Mouse (Mus musculus): Measurements from ENCODE around the gene Smagp. TPM values are rescaled to one million over a fixed set of nuclear protein-coding genes. Genes with fewer than 3 reads are reported as not detected.

Smagp gene
- polyA plus RNA-seq, 1 experiment from 2014 or later: 1.7 TPM

DNA sequence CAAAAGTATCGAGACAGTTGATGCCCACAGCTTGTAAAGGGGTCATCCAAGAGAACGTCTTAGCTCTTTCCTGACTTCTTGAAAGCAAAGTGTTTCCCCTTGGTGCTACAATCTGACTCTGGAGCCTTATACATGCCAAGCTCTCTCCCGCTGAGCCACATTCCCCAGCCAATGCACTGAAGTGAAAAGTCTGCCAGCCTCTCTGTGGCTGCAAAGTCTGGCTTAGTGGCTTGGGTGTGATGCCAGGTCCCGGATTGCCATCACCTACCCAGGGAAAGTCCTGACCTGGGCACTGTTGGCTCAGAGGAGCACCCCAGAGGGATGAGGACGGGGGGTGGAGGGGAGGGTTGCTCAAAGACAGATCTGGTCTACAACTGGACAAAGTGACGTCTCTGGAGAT, 59.9 kb downstream of the Smagp start:
- Histone ChIP-seq H3K4me3 (ENCODE audit: low read depth, low read length) (no peak overlapping the region), H3K4me2 (ENCODE audit: low read depth, low read length) (no peak overlapping the region), H3K9me3 (ENCODE audit: control insufficient read depth, low read length) (no peaks in the 10 kb centered on the region), H3K27me3 (ENCODE audit: control insufficient read depth, insufficient read depth, low read length) (no peaks in the 10 kb centered on the region), H3K36me3 (ENCODE audit: control insufficient read depth, insufficient read depth, low read length) (peaks cover 20% of the 10 kb centered on the region; the same call in 1 of the 2 replicates), H3K4me1 (ENCODE audit: control insufficient read depth, insufficient read depth, low read length) (no peaks in the 10 kb centered on the region), H3K27ac (ENCODE audit: low read depth, low read length) (no peak overlapping the region), H3K9ac (replicated peaks; ENCODE audit: low read depth, low read length) (no peak overlapping the region)
- no peak for ATAC-seq (ENCODE audit: low read depth)
- WGBS: 88% methylated on average over 6 of the region's 6 CpGs

DNA sequence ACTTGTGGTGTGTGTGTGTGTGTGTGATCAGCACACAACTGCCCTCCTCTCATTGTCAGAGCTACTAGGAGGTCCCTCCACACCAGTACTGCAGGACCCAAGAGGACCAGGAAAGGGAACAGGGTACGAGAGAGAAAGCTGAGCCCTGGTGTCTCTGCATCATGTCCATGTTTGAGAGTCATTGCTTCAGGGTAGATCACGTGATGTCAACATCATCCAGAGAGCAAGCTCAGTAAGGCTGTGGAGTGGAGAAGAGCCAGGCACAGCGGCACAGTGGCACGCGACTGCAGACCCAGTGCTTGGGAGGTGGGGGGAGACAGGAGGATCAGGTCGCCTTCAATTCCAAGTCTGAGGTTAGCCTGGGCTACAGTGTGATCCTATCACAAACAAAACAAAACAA, 60.3 kb downstream of the Smagp start:
- 88% methylated on average over 6 of the region's 6 CpGs for WGBS
- no peak for ATAC-seq (ENCODE audit: low read depth)
- Histone ChIP-seq H3K9ac (replicated peaks; ENCODE audit: low read depth, low read length) (no peak overlapping the region), H3K27me3 (ENCODE audit: control insufficient read depth, insufficient read depth, low read length) (no peaks in the 10 kb centered on the region), H3K9me3 (ENCODE audit: control insufficient read depth, low read length) (no peaks in the 10 kb centered on the region), H3K27ac (ENCODE audit: low read depth, low read length) (no peak overlapping the region), H3K4me2 (ENCODE audit: low read depth, low read length) (no peak overlapping the region), H3K4me1 (ENCODE audit: control insufficient read depth, insufficient read depth, low read length) (no peaks in the 10 kb centered on the region), H3K36me3 (ENCODE audit: control insufficient read depth, insufficient read depth, low read length) (peaks cover 20% of the 10 kb centered on the region; the same call in 1 of the 2 replicates), H3K4me3 (ENCODE audit: low read depth, low read length) (no peak overlapping the region)

DNA sequence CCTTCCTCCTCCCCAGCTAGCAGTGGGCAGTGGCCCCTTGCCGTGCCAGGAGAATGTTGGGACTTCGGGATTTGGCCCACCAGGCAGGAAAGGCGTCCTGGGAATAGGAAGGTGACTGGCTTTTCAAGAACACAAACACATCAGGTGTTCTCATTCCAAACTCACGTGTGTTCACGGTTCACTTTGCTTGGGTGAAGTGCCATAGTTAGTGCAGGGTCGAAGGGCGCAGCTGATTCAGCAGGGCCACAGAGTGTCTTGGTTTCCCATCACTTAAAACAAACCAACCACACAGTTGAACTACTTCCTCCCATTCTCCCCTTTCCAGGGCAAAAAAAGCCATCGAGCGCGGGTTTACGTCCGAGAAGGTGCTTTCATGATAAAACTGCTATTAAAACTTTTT, 61.4 kb downstream of the Smagp start:
- Histone ChIP-seq H3K36me3 (ENCODE audit: control insufficient read depth, insufficient read depth, low read length) (peaks cover 20% of the 10 kb centered on the region; the same call in 1 of the 2 replicates), H3K4me1 (ENCODE audit: control insufficient read depth, insufficient read depth, low read length) (no peaks in the 10 kb centered on the region), H3K9me3 (ENCODE audit: control insufficient read depth, low read length) (no peaks in the 10 kb centered on the region), H3K4me2 (ENCODE audit: low read depth, low read length) (no peak overlapping the region), H3K4me3 (ENCODE audit: low read depth, low read length) (no peak overlapping the region), H3K9ac (replicated peaks; ENCODE audit: low read depth, low read length) (no peak overlapping the region), H3K27me3 (ENCODE audit: control insufficient read depth, insufficient read depth, low read length) (no peaks in the 10 kb centered on the region), H3K27ac (ENCODE audit: low read depth, low read length) (no peak overlapping the region)
- 90% methylated on average over 12 of the region's 12 CpGs for WGBS
- no peak for ATAC-seq (ENCODE audit: low read depth)

DNA sequence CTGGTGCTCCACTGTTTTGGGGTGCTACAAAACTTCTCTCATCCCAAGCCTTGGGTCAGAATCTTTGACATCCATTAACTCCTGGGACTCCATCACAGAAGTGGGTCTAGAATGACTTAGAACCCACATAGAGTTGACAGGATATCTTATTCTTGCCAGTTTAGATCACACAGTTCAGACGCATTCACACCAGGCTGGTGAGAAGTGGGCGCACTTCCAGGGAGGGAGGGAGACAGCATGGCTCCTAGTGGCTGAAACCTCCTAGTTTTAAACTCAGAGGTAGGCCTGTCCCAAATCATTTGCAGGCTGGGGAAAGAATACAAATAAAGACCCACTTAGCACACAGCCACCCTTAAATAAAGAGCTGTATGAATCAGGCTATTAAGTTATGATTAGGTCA, 62.4 kb downstream of the Smagp start:
- Histone ChIP-seq H3K4me3 (ENCODE audit: low read depth, low read length) (no peak overlapping the region), H3K36me3 (ENCODE audit: control insufficient read depth, insufficient read depth, low read length) (peaks cover 18% of the 10 kb centered on the region; the same call in 1 of the 2 replicates), H3K9ac (replicated peaks; ENCODE audit: low read depth, low read length) (no peak overlapping the region), H3K27ac (ENCODE audit: low read depth, low read length) (no peak overlapping the region), H3K9me3 (ENCODE audit: control insufficient read depth, low read length) (no peaks in the 10 kb centered on the region), H3K27me3 (ENCODE audit: control insufficient read depth, insufficient read depth, low read length) (no peaks in the 10 kb centered on the region), H3K4me1 (ENCODE audit: control insufficient read depth, insufficient read depth, low read length) (no peaks in the 10 kb centered on the region), H3K4me2 (ENCODE audit: low read depth, low read length) (no peak overlapping the region)
- ATAC-seq (ENCODE audit: low read depth): no peak
- WGBS: 86% methylated on average over 2 of the region's 2 CpGs

DNA sequence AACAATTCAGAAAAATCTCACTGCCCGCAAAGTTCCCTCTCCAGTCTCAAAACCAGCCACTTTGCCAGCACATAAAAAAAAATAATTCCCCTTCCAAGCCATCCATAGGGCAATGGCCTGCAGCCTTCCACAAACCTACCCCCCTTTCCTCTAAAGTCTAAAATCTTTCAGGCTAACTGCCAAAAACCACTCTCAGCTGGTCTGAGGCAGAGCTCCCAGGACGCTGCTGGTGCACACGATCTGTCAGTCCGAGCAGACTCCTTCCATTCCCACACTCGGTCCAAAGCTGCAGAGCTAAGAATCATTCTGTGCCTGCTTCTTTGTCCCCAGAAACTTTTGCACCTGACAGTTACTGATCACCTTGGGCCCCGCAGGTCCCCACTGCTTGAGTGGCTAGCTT, 62.8 kb downstream of the Smagp start:
- ATAC-seq (ENCODE audit: low read depth): no peak
- Histone ChIP-seq H3K36me3 (ENCODE audit: control insufficient read depth, insufficient read depth, low read length) (peaks cover 15% of the 10 kb centered on the region; the same call in 1 of the 2 replicates), H3K27ac (ENCODE audit: low read depth, low read length) (no peak overlapping the region), H3K4me1 (ENCODE audit: control insufficient read depth, insufficient read depth, low read length) (no peaks in the 10 kb centered on the region), H3K9me3 (ENCODE audit: control insufficient read depth, low read length) (no peaks in the 10 kb centered on the region), H3K27me3 (ENCODE audit: control insufficient read depth, insufficient read depth, low read length) (no peaks in the 10 kb centered on the region), H3K9ac (replicated peaks; ENCODE audit: low read depth, low read length) (0 out of 2 replicates have a peak overlapping the region, but pooled peaks have one; percentile 7), H3K4me3 (ENCODE audit: low read depth, low read length) (no peak overlapping the region), H3K4me2 (ENCODE audit: low read depth, low read length) (no peak overlapping the region)
- WGBS: 65% methylated on average over 6 of the region's 6 CpGs

Small RNAs within 50 kb of the gene (microRNA-seq; reads per million reads assigned to microRNA genes)
- gene Mir6961: not detected

Other genes with a start within 250 kb of the Smagp start
- not detected in 2 replicates for gene Gm5475, start 214.8 kb downstream of the Smagp start, polyA plus RNA-seq (2014; fragmentation: Nextera tagmentation; extraction: Ambion mirVana)
- gene Slc11a2, start 211.9 kb downstream of the Smagp start, polyA plus RNA-seq (2014; fragmentation: Nextera tagmentation; extraction: Ambion mirVana): 20.5 and 21.4 TPM in 2 replicates
- 56.7 and 62.5 TPM in 2 replicates for gene Letmd1, start 167.9 kb downstream of the Smagp start, polyA plus RNA-seq (2014; fragmentation: Nextera tagmentation; extraction: Ambion mirVana)
- gene Csrnp2, start 141.5 kb downstream of the Smagp start, polyA plus RNA-seq (2014; fragmentation: Nextera tagmentation; extraction: Ambion mirVana): 43.0 and 50.0 TPM in 2 replicates
- 32.0 and 33.4 TPM in 2 replicates for gene Tfcp2, start 84.9 kb downstream of the Smagp start, polyA plus RNA-seq (2014; fragmentation: Nextera tagmentation; extraction: Ambion mirVana)
- gene Pou6f1, start 37.0 kb downstream of the Smagp start, polyA plus RNA-seq (2014; fragmentation: Nextera tagmentation; extraction: Ambion mirVana): 47.6 and 49.7 TPM in 2 replicates
- gene Dazap2, start 21.6 kb downstream of the Smagp start, polyA plus RNA-seq (2014; fragmentation: Nextera tagmentation; extraction: Ambion mirVana): 138 and 142 TPM in 2 replicates
- gene Bin2, start 32.6 kb upstream of the Smagp start, polyA plus RNA-seq (2014; fragmentation: Nextera tagmentation; extraction: Ambion mirVana): 1.4 and 2.9 TPM in 2 replicates
- gene Cela1, start 51.0 kb upstream of the Smagp start, polyA plus RNA-seq (2014; fragmentation: Nextera tagmentation; extraction: Ambion mirVana): 1.7 and 1.9 TPM in 2 replicates
- 0.15 and 0.53 TPM in 2 replicates for gene Galnt6, start 92.4 kb upstream of the Smagp start, polyA plus RNA-seq (2014; fragmentation: Nextera tagmentation; extraction: Ambion mirVana)
- 24.2 and 30.5 TPM in 2 replicates for gene Slc4a8, start 124.8 kb upstream of the Smagp start, polyA plus RNA-seq (2014; fragmentation: Nextera tagmentation; extraction: Ambion mirVana)
- 25.6 and 35.2 TPM in 2 replicates for gene Scn8a, start 232.9 kb upstream of the Smagp start, polyA plus RNA-seq (2014; fragmentation: Nextera tagmentation; extraction: Ambion mirVana)

Data from neural tube, embryonic 14.5 days (tissue).